Mouse (Mus musculus): ENCODE measurements around the gene Gpr119.

The Gpr119 gene

DNA sequence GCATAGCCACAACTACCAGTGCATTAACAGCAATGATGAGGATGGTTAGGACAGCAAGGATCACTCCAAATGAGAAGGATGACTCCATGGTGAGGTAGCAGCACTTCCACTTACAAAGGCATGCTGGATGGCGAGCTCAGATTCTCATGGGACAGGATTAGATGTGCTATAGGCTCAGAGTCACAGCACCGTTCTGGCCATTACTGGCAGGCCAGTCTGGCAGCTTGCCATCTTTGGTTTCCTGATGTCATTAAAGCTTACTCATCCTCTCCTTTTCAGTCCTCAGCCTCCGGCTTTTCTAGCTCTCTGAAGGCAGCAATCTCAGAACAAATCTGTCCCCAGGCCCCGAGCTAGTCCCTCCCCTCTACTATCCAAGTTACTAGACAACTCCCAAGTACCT lies at the start of gene Gpr119:
Gpr119 (minus strand) TSS at position 308 of the 400 bp plus-strand sequence.
- no peak for DNase-seq (ENCODE audit: low spot score in 2 of 2)

DNA sequence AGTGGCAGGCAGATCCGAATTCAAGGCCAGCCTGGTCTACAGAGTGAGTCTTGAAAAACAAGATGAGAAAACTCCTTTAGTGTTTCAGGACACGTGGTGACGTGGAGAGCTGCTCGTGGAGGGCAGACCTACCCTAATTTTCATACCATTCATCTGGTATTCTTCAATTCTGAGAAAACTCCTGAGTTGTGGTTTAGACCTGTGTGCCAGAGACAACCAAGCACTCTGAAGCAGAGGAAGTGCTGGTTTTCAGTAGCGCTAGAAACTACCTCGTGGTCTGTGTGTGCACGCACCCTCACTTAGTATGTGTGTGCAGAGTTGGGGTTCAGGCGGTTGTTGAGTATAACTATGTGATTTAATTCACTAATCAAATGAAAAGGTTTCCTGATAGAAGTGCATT lies 38.6 kb upstream of the Gpr119 start:
- DNase-seq (ENCODE audit: low spot score in 2 of 2), result no peak

DNA sequence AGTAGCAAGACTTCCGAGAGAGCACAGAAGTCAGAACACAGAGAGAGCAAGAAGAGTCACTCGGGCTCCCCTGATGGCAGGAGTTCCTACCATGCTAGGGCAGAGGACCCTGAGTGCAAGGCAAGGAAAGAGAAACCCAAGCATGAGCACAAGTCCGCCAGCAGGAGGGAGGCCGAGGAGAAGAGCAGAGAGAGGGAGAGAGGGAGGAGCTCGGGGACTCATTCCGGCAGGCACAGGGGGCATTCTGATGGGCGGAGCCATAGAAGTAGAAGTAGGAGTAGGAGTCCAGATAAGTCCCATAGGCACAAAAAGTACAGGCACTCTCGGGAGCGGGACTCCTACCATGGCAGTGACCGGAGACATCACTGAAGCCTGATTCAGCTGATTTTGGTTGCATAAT lies 35.4 kb upstream of the Gpr119 start:
- no peak for DNase-seq (ENCODE audit: low spot score in 2 of 2)

DNA sequence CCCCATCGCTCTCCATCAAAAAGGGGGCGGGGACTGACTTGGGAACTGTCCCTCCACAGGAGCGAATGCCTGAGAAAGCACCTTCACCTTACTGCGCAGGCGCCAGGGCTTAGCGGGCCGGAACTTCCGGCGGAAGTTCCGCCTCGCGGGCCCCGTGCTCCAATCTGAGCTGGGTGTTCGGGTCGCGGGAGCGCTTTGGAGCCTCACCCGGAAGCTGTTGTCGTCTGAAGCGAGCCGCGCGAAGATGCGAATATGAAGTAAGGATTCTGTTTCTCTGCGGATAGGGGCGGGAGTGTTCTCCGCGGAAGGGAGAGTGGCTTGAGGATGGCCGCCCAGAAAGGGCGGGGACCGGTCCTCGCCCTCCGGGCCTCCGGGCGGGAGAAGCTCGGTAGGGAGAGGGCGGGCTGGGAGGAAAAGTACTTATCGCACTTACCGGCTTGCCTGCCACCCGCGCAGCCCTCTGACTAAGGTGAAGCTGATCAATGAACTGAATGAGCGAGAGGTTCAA lies 20.6 kb upstream of the Gpr119 start, which contains the start of gene Rbmx2:
Rbmx2 (plus strand) TSS at position 141 of the 508 bp plus-strand sequence.
- DNase-seq (ENCODE audit: low spot score in 2 of 2), result peak; percentile 73 to 80

DNA sequence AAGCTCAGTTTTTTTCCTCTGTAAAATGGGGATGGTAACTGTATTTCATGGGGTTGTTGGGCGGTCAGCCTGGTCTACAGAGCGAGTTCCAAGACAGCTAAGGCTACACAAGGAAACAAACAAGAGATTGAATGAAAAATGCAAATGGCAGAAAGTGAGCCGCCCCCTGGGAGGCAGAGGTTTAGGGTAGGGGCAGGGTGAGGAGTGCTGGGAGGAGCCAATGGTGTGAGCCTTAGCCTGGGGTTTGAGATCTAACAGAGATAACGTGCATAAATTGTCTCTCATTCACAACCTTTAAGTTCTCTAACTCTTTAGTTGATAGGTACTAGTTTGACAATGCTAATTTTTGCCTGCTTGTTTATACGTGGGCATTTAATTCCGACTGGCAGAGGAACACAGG lies 20.2 kb upstream of the Gpr119 start:
- no peak for DNase-seq (ENCODE audit: low spot score in 2 of 2)

DNA sequence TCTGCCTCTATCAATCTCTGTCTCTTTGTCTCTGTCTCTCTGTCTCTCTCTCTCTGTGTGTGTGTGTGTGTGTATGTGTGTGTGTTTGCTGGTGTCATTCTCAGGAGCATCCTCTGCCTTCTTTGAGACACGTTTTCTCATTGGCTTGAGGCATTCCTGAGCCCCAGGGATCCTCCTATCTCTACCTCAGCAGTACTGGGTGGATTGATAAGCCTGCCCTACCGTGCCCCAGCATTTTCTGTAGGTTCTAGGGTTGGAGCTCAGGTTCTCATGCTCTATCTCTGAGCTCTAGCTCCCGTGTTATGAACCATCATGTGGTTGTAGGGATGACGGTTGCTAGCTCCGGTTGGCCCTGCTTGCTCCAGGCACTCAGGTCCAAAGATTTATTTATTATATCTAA lies 9.6 kb upstream of the Gpr119 start:
- DNase-seq (ENCODE audit: low spot score in 2 of 2), result no peak

DNA sequence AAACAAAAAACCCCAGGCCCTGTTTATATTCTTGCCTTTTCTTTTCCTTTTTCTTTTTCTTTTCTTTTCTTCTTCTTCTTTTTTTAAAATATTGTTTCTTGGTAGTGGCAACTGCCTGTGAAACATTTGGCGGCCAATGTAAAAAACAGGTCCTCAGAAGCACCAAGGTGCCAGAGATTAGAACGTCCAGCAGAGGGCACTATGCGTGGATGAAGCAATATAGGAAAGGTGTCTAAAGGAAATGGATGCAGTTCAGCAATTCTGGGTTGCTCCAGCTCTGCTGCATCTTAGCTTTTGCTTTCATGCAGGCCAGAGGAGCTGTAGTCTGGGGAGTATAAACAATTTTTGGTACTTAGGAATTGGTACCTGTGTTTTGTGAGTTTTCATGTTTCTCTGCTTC lies 9.2 kb upstream of the Gpr119 start:
- DNase-seq (ENCODE audit: low spot score in 2 of 2), result peak in 1 of 2 experiments; percentile 26

DNA sequence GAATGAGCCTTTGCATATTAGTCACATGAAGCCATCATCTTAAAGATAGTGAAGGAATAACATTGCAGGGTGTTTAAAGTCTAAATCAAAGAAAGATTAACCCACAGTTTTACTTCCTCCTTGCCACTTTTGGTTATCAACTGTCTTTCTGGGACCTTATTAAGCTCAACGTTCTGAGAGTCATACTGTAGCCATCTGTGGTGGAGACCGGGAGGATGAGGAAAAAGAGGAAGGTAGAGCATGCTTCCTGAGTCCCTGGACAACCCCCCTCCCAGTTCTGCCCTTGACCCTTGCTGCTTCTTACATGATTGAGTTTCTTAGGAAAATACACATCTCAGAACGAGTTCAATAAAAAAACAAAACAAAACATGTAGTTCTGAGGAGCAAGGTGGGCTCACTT lies 2.6 kb downstream of the Gpr119 start:
- no peak for DNase-seq (ENCODE audit: low spot score in 2 of 2)

DNA sequence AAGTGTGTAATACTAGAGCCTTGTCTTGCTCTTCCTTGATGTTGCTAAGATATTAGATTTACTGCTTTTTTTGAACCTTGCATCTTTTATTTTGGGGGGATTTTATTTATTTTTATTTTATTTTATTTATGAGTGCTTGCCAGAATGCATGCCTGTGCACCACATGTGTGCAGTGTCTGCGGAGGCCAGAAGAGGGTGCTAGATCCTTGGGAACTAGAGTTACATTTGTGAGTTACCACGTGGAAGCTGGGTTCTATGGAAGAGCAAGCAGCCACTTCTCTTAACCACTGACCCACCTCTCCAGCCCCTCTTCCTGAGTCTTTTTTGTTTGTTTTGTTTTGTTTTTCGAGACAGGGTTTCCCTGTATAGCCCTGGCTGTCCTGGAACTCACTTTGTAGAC lies 4.7 kb downstream of the Gpr119 start:
- DNase-seq (ENCODE audit: low spot score in 2 of 2), result no peak

DNA sequence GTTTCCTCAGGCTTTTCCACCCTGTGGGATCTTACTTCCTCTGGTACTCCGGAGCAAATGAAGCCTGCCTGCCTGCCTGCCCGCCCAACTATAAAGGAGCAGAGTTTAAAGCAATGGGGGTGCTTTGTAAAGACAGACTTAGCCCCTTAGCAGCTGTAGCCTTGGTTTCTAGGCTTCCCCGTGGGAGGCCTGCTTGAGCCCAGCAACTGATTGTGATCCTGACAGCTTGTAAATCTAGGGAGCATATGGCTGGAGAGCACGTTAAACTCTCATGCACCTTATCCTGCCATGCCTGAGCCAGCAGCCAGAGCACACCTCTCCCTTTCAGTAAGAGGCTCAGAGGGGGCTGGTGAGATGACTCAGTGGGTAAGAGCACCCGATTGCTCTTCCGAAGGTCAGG lies 7.5 kb downstream of the Gpr119 start:
- no peak for DNase-seq (ENCODE audit: low spot score in 2 of 2)

DNA sequence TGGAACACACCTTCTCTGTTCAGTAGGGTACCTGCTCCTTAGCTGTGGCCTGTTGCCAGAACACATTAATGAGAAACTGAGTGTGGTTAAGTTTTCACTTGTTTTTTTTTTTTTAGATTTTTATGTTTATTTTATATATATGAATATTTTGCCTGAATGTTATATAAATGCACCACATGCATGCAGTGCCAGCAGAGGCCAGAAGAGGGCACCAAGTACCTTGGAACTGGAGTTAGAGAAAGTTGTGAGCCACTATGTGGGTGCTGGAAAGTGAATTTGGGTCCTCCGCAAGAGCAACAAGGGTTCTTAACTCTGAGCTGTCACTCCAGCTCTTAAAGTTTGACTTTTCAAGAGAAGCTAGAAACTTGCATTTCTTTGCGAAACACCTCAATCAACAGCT lies 30.2 kb downstream of the Gpr119 start:
- peak in 1 of 2 experiments; percentile 16 for DNase-seq (ENCODE audit: low spot score in 2 of 2)

DNA sequence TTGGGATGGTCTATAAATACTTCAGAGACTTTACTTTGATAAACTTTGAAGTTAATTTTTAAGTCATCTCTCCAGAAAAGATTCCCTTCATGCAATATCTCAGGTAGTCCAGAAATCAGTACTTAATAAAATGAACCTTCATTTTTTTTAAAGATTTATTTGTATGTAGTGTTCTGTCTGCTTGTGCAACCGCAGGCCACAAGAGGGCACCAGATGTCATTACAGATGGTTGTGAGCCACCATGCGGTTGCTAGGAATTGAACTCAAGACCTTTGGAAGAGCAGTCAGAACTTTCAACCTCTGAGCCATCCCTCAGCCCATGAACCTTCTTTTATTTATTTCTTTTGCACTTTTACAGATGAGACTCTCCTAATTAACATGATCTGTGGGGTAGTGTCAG lies 37.2 kb downstream of the Gpr119 start:
- DNase-seq (ENCODE audit: low spot score in 2 of 2), result no peak

DNA sequence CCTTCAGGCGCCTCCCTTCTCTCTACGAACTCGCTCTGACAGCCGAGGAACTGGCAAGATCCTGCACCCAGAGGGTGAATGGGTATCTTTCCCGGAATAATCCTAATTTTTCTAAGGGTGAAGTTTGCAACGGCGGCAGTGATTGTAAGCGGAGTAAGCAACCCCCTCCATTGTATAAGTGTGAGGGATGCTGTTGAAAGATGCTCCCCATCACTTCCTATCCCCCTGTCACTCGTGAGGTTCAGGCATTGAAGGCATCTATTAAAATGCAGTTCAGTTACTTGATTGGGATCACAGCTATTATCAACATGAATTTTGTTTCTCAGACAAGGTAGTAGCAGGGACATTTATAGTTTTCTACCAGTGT lies 50.2 kb downstream of the Gpr119 start:
- no peak for DNase-seq (ENCODE audit: low spot score in 2 of 2)

DNA sequence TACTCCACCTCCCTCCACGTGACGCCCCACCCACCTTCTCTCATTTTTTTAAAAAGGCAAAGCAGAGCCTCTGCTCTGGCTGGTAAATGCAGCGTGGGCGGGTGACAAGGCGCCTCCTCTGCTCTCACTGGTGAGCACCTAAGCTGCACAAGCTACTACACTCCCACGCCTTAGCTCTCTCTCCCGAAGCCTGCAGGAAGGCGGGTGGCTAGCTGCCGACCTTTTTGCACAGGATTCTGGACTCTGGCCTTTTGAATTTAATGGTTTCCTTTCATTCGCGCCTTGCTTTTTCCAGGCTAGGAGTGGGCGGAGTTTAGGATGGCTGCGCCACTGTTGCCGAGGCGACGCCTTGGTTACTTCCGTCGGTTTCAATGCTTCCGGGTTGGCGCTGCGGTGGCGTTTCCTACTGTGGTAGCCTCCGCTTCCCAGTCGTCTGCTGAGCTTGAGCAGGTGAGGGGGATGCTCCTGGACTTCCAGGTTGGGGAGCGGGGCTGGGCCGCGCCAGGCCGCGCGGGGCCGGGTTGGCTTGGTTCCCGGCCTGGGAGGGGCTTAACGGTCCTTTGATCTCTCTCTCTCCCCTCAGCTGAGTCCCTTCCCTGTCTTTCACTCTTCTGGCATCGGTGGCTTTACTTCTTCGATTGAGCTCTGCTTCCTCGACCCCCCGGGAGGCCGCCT lies 50.8 kb downstream of the Gpr119 start, which contains the start of gene Slc25a14:
Slc25a14 (plus strand) TSS at position 35 of the 675 bp plus-strand sequence.
- DNase-seq (ENCODE audit: low spot score in 2 of 2), result peak; percentile 24 to 50

DNA sequence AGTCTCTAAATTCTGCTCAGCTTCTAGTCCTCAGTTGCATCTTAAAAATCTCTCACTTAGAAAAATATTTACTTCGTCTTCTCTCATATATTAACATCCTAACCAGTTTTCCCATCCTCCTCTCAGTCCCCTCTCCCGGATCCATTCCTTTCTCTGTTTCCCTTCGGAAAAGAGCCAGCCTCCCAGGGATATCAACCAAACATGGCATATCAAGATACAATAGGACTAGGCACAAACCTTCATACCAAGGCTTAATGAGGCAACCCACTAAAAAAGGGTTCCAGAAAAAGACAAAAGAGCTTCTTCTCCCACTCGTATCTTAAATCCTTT lies 51.3 kb downstream of the Gpr119 start:
- no peak for DNase-seq (ENCODE audit: low spot score in 2 of 2)

Data from spleen, postnatal 14 days (tissue).